Mouse (Mus musculus) heart, postnatal 10 days (tissue): ENCODE measurements at regions not wholly inside any gene's neighbourhood (a gene's known extent, or its start where the extent isn't known, plus 50 kb on each side); places are given as distances from the start of the nearest gene placed in this dataset.
"Not testable (repeated sequence)": the region's sequence is repeated elsewhere in the genome, so short reads cannot be mapped to it uniquely, and the experiment has no call there.

Experiments
- DNase-seq, 2 experiments: peaks; one replicate each; pipeline ENCODE4 v3.0.0; 2021
- intact Hi-C: fragments of 180-260 bp; cut with DNase I; formaldehyde crosslinking; loops from one replicate; pipeline ENCODE4 v1.15.1; 2025

DNA sequence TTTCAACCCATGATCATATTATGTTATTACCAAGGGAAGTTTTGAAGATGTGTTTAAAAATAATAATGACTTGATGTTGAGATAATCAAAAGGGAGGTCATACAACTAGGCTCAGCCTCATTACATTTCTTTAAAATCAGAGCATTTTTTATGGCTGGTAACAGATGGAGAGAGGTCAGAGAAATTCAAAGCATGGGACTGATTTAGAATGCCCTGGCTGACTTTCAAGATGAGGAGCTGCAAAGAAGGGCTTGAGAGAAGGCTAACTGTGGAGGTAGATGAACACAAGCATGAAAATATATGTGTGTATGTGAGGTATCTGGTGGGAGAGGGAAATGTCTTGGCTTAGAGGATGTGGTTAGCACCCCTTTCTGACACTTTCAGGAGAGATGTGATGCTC is 502.6 kb upstream of the Gdi2 start:
- DNase-seq, intact Hi-C loops: not testable (repeated sequence)

DNA sequence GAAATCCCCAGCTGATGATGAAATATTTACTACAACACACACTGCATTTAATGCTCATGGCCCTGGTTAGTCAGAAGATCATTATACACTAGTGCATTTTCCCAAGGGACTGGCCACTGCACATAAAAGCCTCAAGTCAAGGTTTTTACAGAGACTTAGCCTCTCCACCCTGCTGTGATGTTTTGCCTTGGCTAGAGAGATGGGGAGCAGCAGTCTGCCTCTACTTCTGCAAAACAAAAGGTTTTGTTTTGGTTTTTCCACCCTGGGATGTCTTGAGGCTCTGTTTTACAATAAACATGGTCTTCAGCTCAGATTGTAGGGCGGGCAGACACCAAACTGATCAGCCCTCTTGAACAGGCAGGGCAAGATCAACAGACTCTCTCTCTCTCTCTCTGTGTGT is 500.9 kb upstream of the Gdi2 start:
- peak; percentile 4 for DNase-seq
- intact Hi-C loops, result not testable (repeated sequence)

GRCm38 (mm10) chr13:3046381-3047105 is 491.3 kb upstream of the Gdi2 start:
- intact Hi-C loops, DNase-seq: not testable (repeated sequence)

DNA sequence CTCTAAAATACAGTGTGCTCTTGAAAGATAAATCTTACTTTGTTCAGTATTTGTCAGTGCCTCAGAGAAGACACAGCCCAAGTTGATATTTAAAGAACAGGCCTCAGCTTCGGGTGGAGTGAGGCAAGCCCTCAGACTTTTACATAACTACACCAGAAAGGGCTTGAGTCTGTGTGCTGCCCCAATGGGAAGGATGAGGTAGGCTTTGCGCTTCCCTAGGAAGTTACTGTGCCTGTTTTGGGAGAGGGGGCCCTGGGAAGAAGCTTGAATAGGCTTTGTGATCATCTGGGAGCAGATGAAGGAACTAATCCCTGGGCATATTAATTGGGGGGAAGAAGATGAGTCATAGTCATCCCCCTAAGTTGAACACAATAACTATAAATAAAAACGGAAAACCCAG is 454.4 kb upstream of the Gdi2 start:
- intact Hi-C loops, DNase-seq: not testable (repeated sequence)

DNA sequence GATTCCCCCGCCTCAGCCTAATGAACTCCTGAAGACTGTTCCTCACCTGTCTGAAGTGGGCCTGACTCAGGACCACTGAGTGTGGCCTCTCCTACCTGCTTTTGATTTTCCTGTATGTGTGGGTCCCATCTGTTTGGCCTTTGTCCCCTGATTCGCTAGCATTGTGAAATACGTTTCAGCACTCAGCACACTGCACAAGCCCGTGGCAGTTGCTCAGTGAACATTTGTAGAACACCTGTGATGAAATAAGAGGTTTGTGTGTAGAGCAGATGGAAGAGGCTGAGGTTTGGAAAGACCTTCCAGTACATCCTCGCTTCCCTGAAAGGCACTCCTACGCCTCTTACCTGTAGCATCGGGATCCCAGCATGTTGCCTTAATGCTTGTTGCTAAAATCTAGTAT is 447.9 kb upstream of the Gdi2 start:
- DNase-seq, intact Hi-C loops: not testable (repeated sequence)

GRCm38 (mm10) chr13:3106543-3106942 is 431.3 kb upstream of the Gdi2 start:
- intact Hi-C loops, DNase-seq: not testable (repeated sequence)

GRCm38 (mm10) chr13:3128150-3128549 is 409.7 kb upstream of the Gdi2 start:
- intact Hi-C loops, result not testable (repeated sequence)

DNA sequence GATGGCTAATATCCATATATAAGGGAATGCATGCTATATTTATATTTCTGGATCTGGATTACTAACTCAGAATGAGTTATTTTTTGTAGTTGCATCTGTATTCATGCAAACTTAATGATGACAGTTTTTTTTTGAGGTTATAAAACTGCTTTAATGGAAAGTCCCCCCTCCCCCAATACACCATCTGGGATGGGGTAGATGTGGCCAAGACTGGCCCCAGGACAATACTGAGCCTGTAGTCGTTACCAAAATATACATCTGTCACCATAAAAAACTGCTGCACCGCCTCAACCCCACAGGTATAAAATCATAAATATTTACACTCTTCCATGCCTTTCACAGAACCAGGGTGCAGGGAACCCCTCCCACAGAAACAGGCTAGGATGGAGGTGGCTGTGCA is 400.6 kb upstream of the Gdi2 start:
- DNase-seq, intact Hi-C loops: not testable (repeated sequence)

More at GRCm38 (mm10) chr13:3128150-3128549, 409.7 kb upstream of the Gdi2 start:
- not testable (repeated sequence) for DNase-seq

DNA sequence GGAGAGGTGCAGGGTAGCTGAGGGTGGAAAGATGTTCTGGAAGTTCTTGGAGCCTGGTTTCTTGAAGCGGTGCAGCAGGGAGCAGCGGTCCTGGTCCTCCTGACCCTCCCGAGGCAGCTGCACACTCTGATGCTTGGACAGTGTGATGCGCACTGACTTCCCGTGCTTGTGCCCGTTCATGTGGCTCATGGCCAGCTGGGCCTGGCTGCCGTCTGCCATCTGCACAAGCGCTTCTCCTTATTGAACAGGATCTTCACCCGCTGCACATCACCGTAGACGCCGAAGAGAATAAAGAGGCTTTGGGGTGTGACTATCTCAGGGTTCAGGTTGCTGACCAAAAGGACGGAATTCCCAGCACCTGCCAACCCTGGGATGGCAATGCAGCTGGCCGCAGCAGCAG is 399.2 kb upstream of the Gdi2 start:
- no peak for DNase-seq
- intact Hi-C loops, result no loop called here

DNA sequence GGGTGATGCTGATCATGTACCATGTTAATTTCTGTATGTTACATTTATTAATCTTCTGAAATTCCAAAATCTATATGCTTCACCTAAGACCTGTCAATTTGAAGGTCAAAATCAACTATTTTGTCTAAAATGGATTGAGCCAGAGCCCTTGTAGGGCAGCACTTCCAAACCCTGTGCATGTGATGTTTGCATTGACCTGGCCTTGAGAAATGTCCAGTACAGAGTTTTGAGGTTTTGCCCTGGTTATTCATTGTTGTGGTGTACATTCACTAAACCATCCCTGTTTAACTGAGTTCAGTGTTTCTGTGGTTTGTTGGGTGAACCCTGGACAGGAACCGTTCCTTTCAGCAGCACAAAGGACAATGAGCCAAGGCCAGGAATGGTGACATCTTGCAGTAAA is 392.4 kb upstream of the Gdi2 start:
- intact Hi-C loops, DNase-seq: not testable (repeated sequence)
